Mouse (Mus musculus) lung, postnatal 0 days (tissue): ENCODE results near the gene Pcp4l1. TPM values are rescaled to one million over a fixed set of nuclear protein-coding genes. Genes with fewer than 3 reads are reported as not detected.

Source experiments
- ATAC-seq: fragments of 200-750 bp; cut with Nextera tagmentation; 2 replicates; pipeline ENCODE4 v1.8.0; 2017; ENCODE audit warnings: moderate library complexity
- DNase-seq: peaks from one replicate; pipeline ENCODE4 v3.0.0-alpha.2; 2016; ENCODE audit warnings: low spot score
- H3K27ac ChIP-seq: fragments of 300-500 bp; sonication (generic); 2 replicates; pipeline ENCODE4 v1.5.1; 2014; ENCODE audit warnings: antibody characterized with exemption, mild to moderate bottlenecking, low read length, mixed read lengths
- H3K27me3 ChIP-seq: fragments of 300-500 bp; sonication (generic); replicated peaks from 2 replicates; pipeline ENCODE4 v1.6.1; 2014; ENCODE audit warnings: low read length, mixed read lengths; ENCODE audit not compliant: insufficient read depth
- H3K36me3 ChIP-seq: fragments of 300-500 bp; sonication (generic); 2 replicates; pipeline ENCODE4 v1.6.1; 2014; ENCODE audit warnings: low read length, mixed read lengths; ENCODE audit not compliant: insufficient read depth
- H3K4me1 ChIP-seq: fragments of 300-500 bp; sonication (generic); 2 replicates; pipeline ENCODE4 v1.6.1; 2014; ENCODE audit warnings: antibody characterized with exemption, low read depth, low read length, mixed read lengths; ENCODE audit not compliant: insufficient read depth
- H3K4me2 ChIP-seq: fragments of 300-500 bp; sonication (generic); replicated peaks from 2 replicates; pipeline ENCODE4 v1.6.1; 2014; ENCODE audit warnings: low read depth, mild to moderate bottlenecking, low read length, moderate library complexity, mixed read lengths
- H3K4me3 ChIP-seq: fragments of 300-500 bp; sonication (generic); 2 replicates; pipeline ENCODE4 v1.5.1; 2014; ENCODE audit warnings: low read depth, low read length
- H3K9ac ChIP-seq: fragments of 300-500 bp; sonication (generic); replicated peaks from 2 replicates; pipeline ENCODE4 v1.6.1; 2014; ENCODE audit warnings: low read depth, mild to moderate bottlenecking
- H3K9me3 ChIP-seq: fragments of 300-500 bp; sonication (generic); 2 replicates; pipeline ENCODE4 v1.6.1; 2016; ENCODE audit warnings: low read length, mixed read lengths
- CTCF ChIP-seq: IDR thresholded peaks from 2 replicates; pipeline ENCODE4 v1.5.1; 2016; ENCODE audit warnings: antibody characterized with exemption, mild to moderate bottlenecking
- EP300 ChIP-seq: IDR thresholded peaks from 2 replicates; pipeline ENCODE4 v1.6.1; 2016; ENCODE audit warnings: antibody characterized with exemption, mild to moderate bottlenecking, control low read depth
- WGBS: fragments of 180-500 bp; shearing (Covaris S2); extraction: QIAGEN DNeasy Blood & Tissue Kit; methylation state at CpG from one replicate; pipeline ENCODE4 v1.1.7; 2014; 5-methylcytosine and 5-hydroxymethylcytosine counted together
- polyA plus RNA-seq: library from polyadenylated mRNA; unstranded; fragments of >200 nt; fragmentation: Nextera tagmentation; extraction: Ambion mirVana; gene quantifications from 2 replicates; pipeline ENCODE4 v1.2.1, GENCODE M21; 2015

The Pcp4l1 gene
- polyA plus RNA-seq, 1 experiment from 2014 or later: 3.3 TPM

DNA sequence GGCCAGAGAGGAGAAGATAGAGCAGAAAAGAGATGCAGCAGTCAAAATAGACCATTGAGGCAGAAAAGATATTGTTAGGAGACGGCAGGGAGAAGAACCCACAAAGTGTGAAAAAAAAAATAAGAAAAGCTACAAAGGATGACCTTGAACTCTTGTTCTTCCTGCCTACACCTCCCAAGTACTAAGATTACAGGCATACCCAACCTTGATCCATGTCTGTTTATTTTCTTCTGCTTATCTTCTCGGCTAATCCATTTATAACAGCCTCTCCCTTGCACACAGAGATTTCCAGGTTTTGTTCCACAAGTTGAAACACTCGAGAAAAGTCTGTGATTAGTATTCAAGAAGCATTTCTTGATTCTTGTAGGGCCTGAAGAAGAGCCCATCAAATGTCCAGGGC, 26.2 kb downstream of the Pcp4l1 start:
- WGBS: 27% methylated on average over 3 of the region's 3 CpGs
- DNase-seq: no peak
- no peaks in the 10 kb centered on the region for H3K27me3 ChIP-seq
- H3K9ac ChIP-seq: no peak overlapping the region
- ATAC-seq: no peak
- H3K36me3 ChIP-seq: no peaks in the 10 kb centered on the region
- H3K4me1 ChIP-seq: no peaks in the 10 kb centered on the region
- no peak for TF ChIP-seq CTCF
- TF ChIP-seq EP300: no peak
- H3K27ac ChIP-seq: no peak overlapping the region; the same call in 1 of the 2 replicates
- no peak overlapping the region for H3K4me2 ChIP-seq
- H3K4me3 ChIP-seq: no peak overlapping the region
- no peaks in the 10 kb centered on the region for H3K9me3 ChIP-seq

DNA sequence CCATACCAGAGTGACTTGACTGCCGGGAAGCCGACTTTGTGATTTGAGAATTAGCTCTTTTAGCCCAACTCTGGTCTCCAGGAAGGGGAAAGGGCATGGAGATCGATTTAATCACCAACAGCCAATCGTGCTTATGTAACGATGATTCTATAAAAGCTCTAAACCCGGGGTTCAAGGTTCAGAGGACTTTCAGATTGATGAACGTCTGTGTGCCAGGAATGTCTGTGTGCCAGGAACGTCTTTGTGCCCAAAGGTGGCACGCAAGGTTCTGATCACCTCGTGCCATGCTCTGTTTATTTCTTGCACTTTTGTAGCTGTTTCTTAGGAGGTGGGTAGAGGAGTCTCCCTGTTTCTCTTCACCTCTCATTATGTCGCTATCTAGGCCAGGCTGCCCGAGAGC, 27.2 kb downstream of the Pcp4l1 start:
- TF ChIP-seq CTCF (no peak), EP300 (no peak)
- no peak overlapping the region for H3K4me3 ChIP-seq
- ATAC-seq: no peak
- no peaks in the 10 kb centered on the region for H3K9me3 ChIP-seq
- H3K27ac ChIP-seq: no peak overlapping the region
- no peak overlapping the region for H3K9ac ChIP-seq
- H3K27me3 ChIP-seq: no peaks in the 10 kb centered on the region
- no peak overlapping the region for H3K4me2 ChIP-seq
- no peak for DNase-seq
- no peaks in the 10 kb centered on the region for H3K4me1 ChIP-seq
- 87% methylated on average over 12 of the region's 12 CpGs for WGBS
- H3K36me3 ChIP-seq: no peaks in the 10 kb centered on the region

DNA sequence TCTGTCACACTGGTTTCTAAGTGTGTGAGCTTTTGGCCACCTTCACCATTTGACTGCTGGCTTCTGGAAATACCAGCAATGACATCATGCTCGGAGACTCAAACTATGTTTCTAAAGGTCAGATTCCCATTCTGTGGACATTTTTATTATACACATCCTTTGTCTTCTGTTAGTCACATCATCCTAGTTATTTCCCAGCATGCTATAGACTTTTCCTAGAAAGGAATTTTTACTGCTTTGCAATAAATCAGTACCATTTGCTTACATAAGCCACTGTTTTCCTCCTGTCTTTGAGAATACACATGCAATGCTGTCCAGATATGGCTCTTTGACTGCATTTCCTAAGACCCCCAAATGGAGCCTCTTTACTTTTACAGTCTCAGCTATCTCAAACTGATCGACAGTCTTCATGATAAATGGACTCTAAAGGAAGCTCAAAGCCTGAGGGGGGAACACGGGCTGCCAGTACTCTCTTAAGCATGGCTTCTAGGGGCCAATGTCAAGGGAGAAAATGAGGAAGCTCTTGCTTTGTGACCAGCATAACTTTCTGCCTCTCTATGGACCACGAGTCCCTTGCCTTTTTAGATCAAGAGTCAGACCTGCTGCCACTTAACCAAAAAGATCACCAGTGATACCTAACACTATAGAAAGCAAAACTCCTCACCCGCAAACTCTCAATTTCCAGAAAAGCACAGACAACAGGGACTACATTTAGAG, 30.3 kb downstream of the Pcp4l1 start:
- no peak overlapping the region for H3K4me3 ChIP-seq
- DNase-seq (no peak), ATAC-seq (no peak)
- H3K4me2 ChIP-seq: no peak overlapping the region
- H3K4me1 ChIP-seq: no peaks in the 10 kb centered on the region
- H3K27me3 ChIP-seq: no peaks in the 10 kb centered on the region
- TF ChIP-seq CTCF: no peak
- no peak for TF ChIP-seq EP300
- H3K9me3 ChIP-seq: no peaks in the 10 kb centered on the region
- no peak overlapping the region for H3K9ac ChIP-seq
- H3K36me3 ChIP-seq: no peaks in the 10 kb centered on the region
- H3K27ac ChIP-seq: no peak overlapping the region
- 64% methylated on average over 5 of the region's 5 CpGs for WGBS

DNA sequence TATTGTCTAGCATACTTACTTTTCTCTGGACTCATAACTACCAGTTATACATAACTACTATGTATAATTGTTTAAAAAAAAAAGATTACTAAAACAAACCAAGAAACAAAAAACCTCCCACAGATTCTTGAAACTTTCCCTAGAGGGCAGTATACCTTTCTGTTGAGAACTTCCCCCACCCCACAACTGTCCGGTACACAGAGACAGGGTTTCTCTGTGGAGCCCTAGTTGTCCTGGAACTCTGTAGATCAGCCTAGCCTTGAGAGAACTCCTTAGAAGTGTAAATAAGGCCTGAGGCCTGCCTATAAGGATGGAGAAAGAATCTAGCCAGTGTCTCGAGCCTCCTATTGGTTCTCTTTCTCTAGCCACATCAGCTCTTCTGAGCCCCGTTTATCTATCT, 31.8 kb downstream of the Pcp4l1 start:
- Histone ChIP-seq H3K4me2 (no peak overlapping the region), H3K4me3 (no peak overlapping the region), H3K9me3 (no peaks in the 10 kb centered on the region), H3K27me3 (0 out of 2 replicates have a peak, but pooled peaks cover 3% of the 10 kb centered on the region), H3K36me3 (no peaks in the 10 kb centered on the region), H3K27ac (no peak overlapping the region), H3K4me1 (no peaks in the 10 kb centered on the region), H3K9ac (no peak overlapping the region)
- WGBS: 50% methylated on average over 3 of the region's 3 CpGs
- TF ChIP-seq CTCF: peak; percentile 60
- no peak for TF ChIP-seq EP300
- ATAC-seq (no peak), DNase-seq (peak; percentile 57)

DNA sequence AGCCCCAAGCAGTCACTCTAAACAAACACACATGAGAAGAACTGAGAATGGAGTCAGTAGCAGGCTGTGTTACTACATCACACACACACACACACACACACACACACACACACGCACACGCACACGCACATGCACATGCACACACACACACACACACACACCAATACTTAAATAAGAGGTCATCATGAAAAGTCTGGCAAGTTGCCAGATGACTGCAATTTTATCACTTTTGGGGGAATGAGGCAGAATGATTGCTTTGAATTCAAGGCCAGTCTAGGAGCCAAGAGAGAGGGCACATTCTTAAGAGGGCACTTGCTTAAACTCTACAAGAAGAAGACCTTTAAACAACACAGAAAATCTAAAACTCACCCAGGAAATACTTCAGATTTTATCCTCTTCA, 33.5 kb downstream of the Pcp4l1 start:
- TF ChIP-seq CTCF (no peak), EP300 (no peak)
- 87% methylated on average over 3 of the region's 3 CpGs for WGBS
- ATAC-seq (no peak), DNase-seq (no peak)
- Histone ChIP-seq H3K27me3 (0 out of 2 replicates have a peak, but pooled peaks cover 3% of the 10 kb centered on the region), H3K4me1 (no peaks in the 10 kb centered on the region), H3K9ac (no peak overlapping the region), H3K36me3 (no peaks in the 10 kb centered on the region), H3K4me2 (no peak overlapping the region), H3K9me3 (no peaks in the 10 kb centered on the region), H3K4me3 (no peak overlapping the region), H3K27ac (no peak overlapping the region)

- 9% methylated on average over 15 of the region's 15 CpGs for WGBS
- Histone ChIP-seq H3K4me2 (peak overlapping the region; percentile 39), H3K9ac (no peak overlapping the region), H3K27me3 (0 out of 2 replicates have a peak, but pooled peaks cover 3% of the 10 kb centered on the region), H3K36me3 (no peaks in the 10 kb centered on the region), H3K27ac (no peak overlapping the region), H3K4me3 (peak overlapping the region; percentile 4; the same call in 1 of the 2 replicates), H3K4me1 (no peaks in the 10 kb centered on the region), H3K9me3 (no peaks in the 10 kb centered on the region)
- TF ChIP-seq CTCF (peak; percentile 49), EP300 (no peak)
- ATAC-seq (peak; percentile 82), DNase-seq (peak; percentile 43)
These were observed 36.5 kb downstream of the Pcp4l1 start for GRCm38 (mm10) chr1:171159485-171159975.
